Mouse (Mus musculus): ENCODE data around the gene Dnali1. TPM values are rescaled to one million over a fixed set of nuclear protein-coding genes. Genes with fewer than 3 reads are reported as not detected.

Gene Dnali1
- total RNA-seq, 2 experiments from 2014 or later: not detected

DNA sequence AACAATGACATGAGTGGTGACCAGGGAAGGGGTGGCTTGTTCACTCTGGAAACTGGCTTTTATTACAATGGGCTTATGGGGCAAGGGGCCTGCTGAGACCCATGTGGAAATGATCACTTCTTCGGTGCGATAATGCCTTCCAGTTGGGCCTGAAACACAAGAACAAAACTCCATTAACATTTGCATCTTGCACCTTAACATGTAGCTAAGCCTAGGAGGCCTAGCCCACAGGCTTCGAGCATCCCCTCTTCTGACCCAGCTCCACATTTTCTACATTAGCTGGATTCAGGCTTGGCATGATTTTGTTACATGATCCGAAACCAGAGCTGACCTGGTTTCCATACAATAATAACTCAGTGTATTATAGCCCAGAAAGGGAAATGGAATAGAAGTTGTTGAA lies 9.0 kb downstream of the Dnali1 start:
- intact Hi-C loops (cut with DNase I; ENCODE audit: low total_unique reads): loop anchor here (5.0 kb wide), 1 partner anchor 114 kb away; no protein-coding TSS in a partner anchor
- no peak for DNase-seq

DNA sequence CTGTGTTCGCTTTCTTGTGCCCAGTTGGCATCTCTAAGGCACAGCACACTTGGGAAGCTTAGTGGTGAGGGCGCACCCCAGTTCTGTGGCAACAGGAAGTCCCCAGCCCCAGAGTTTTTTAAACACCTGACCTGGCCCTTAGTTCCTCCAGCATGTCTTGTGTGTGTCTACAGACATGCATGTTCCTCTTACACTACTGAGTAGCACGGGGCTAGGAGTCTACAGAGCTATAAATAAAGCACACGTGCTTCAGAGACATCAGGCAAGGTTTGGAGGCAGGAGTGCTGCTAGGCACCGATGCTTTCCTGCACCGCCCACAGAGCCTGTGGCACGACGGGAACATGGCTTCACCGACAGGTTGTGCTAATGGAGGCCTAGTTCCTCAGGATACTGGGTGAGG lies 10.1 kb downstream of the Dnali1 start:
- DNase-seq: no peak
- intact Hi-C loops (cut with DNase I; ENCODE audit: low total_unique reads): loop anchor here (5.0 kb wide), 1 partner anchor 113 kb away; no protein-coding TSS in a partner anchor

DNA sequence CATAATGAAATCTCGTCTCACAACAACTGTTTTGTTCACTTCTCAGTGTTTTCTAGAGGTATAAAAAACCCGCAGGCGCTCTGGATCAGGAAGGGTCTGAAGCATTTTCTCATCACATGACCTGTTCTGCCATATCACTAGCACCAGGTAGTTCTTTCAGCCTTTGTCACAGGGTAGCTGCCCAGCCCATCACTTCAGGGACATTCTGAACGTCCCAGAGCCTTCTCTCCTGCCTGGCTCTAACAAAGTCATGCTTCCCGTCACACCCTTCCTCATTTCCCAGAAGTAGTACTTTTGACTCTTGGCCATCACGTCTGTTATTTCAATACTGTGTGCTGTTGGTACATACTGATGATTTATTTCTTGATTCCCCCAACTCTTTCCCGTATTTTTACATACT lies 21.0 kb downstream of the Dnali1 start:
- DNase-seq: no peak
- intact Hi-C loops (cut with DNase I; ENCODE audit: low total_unique reads): no loop called here

DNA sequence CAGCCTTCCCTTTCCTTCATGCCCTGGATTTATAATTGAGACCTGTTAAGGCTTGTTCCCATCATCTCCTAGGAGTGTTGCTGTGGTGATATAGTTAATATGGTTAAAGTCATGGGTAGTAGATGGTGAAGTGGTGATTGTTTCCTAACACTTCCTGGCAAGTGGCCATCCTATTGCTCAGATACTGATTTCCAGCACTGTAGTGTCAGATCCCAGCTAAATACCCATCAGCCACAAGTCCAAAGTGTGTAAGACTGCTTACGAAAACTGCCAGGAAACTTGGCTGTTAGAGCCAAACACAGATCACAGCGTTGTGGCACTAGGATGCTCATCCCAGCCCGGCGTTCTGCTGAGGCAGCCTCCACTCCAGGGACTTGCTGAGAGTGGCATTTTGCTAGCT lies 31.2 kb downstream of the Dnali1 start:
- no peak for DNase-seq
- intact Hi-C loops (cut with DNase I; ENCODE audit: low total_unique reads): no loop called here

DNA sequence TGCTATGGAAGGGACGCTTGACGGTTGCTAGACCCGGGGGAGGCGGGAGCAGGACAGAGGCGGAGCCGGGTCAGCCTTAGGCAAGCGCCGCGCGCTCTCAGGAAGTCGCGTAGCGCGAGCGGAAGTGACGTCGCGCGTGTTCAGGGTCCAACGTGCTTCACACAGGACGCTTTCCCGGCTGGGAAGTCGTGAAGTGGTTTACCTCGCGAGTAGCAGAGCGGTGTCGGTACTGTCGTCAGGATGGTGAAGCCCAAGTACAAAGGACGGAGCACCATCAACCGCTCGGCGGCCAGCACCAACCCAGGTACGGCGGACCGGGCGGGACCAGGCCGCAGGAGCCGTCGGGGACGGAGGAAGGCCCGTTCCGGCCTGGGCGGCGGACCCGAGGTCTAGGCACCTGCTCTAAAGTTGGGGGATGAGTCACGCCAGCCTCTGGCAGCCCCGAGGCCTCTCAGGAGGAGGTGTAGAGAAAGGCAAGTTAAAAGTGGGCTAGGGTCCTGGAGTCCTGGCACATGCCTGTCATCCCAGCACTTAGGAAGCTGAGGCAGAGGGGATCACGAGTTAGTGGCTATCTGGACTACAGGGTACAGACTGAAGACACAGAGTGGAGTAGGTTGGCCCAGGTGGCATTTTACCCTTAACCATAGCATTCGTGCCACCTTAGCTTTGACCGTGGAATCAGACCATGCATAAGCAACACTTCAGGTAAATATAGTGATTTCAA lies 35.5 kb downstream of the Dnali1 start:
- peak; percentile 94 for DNase-seq
- intact Hi-C loops (cut with DNase I; ENCODE audit: low total_unique reads): no loop called here

DNA sequence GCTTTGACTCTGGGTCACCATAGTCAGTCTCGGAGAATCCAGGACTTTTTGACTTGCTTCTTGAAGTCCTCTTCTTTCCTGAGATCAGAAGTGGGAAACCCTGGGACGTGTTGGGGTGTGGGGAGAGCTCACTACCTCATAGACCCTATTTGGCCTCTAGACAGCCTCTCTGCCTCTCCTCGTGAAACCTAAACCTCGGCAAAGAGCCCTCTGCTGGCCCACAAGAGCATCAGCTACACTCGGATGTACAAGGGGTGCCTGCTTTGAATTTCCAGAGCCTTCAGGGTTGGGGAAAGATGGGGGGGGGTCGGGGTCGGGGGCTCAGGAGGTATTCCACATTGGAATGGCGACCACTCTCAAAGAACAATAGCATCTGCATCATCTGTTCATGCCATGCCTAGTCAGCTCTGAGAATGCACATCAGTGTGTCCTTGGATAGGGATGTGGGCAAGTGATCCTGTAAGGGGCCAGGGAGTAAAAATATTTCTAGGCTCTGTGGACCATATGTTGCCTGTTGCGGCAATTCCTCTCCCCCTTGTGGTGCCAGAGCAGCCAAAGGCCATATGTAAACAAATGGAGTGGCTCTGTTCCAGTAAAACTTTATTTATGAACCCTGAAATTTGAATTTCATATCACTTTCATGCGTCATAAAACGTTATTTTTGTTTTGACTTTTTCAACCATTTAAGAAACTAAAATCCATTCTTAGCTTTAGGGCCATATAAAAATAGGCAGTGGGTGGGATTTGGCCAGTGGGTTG lies 44.5 kb downstream of the Dnali1 start:
- DNase-seq: no peak
- intact Hi-C loops (cut with DNase I; ENCODE audit: low total_unique reads): no loop called here

DNA sequence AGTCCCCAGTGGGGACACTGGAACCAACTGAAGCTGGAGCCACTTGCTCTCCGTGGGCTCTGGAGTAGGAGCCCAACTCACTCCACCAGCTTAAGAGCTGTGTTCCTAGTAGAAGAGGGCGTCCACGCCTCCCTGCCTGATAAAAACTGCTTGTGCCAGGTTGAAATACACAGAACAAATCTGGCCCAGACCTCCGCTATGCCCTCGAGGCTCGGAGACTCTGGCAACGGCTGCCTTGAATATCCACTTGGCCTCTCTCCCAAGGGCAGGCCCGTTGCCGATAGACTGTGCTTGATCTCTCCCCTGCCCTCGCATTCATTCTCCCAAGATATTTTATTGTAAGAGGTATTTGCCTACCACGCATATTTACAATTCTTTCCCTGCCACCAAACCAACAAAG lies 48.1 kb downstream of the Dnali1 start:
- no peak for DNase-seq
- intact Hi-C loops (cut with DNase I; ENCODE audit: low total_unique reads): no loop called here

DNA sequence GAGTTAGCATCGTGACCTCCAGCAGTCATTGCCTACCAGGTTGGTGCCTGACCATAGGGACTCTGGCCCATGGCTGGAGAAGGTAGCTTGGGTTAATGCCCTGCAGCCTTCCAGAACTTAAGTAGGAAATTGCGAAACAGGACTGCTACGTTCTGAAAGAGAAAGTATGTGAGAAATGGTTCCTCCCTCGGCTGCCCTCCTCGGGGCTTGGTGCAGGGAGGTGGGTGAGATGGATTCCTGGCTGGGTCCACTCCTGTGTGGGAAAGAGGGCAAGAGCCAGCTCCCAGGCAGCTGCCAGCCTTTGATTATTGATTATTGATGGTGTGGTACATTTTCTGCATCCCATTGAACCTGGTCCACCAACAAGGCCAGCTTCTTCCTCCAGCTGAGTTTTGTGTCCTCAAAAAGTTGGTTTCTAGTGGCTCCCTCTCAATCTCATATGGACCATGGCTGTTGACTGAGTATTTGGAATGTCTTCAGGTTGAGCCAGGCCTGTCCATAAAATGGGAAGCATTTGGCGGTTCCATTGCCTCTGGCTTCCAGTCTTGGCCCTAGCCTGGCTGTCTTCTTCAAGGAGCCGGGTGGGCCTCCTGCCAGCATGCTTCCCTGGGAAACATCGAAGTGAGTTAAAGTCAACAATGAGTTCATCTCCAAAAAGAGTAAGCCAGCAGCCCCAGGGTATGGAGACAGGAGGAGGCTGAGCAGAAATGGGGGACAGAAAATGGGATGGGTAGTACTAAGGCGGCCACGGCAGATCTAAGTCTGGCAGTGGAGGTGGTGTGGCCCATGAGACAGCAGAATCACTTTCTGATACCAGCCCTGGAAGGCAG lies 49.5 kb downstream of the Dnali1 start, which contains the start of gene Gnl2:
Gene Gnl2 (plus strand): TSS at position 780 of the 830 bp plus-strand sequence.
- peak; percentile 31 for DNase-seq

DNA sequence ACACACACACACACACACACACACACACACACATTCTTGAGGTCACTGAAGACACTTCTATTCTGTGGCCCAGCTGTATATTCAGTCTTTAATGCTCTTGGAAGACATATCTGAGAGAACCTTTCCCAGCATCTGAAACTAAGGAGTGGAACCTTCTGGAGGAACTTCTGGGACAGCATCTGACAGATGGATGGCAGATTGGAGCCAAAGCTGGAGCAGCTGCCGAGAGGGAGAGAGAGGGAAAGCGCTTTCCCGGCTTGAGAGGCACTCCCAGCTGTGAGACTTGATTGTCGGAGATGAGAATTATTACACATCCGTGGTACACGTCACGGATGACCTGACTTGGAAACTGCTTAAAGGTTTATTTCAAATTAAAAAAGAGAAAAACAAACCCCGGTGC lies 56.8 kb downstream of the Dnali1 start:
- no peak for DNase-seq
- intact Hi-C loops (cut with DNase I; ENCODE audit: low total_unique reads): no loop called here

More for the DNA sequence above, 49.5 kb downstream of the Dnali1 start, which contains the start of gene Gnl2:
- intact Hi-C loops (cut with DNase I; ENCODE audit: low total_unique reads): no loop called here

DNA sequence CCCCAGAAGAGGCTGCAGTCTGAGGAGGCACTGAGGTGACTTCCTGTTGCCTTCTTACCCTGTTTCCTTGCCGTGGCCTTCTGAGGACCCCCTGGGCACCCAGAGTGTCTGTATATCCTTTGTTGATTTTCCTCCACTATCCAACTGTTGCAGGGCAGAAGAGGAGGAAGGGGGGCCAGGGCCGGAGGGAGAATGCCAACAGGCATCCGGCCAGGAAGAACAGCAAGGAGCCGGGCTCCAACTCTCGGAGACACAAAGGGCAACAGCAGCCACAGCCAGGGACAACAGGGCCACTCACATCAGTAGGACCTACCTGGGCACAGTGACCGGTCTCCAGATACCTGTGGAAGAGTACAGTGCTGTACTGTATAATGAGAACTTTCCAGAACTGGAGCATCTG lies 57.3 kb downstream of the Dnali1 start:
- intact Hi-C loops (cut with DNase I; ENCODE audit: low total_unique reads): no loop called here
- DNase-seq: no peak

DNA sequence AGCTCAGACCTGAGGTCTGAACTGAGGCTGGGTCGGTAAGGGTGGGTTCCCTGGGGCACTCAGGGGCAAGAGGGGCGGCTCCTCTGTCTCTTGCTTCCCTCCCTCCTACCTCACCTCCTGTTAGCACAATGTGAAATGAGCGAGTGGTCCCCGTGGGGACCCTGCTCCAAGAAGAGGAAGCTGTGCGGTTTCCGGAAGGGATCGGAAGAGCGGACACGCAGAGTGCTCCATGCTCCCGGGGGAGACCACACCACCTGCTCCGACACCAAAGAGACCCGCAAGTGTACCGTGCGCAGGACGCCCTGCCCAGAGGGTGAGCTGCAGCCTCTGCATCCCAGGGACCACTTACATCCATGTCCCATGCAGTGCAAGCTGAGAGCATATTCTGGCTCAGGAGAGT lies 58.0 kb downstream of the Dnali1 start:
- no peak for DNase-seq
- intact Hi-C loops (cut with DNase I; ENCODE audit: low total_unique reads): no loop called here

Other genes with a start within 250 kb of the Dnali1 start
- gene Yrdc, start 215.0 kb downstream of the Dnali1 start, total RNA-seq (2021): 1 to 10 TPM; 7.9 to 8.4 TPM
- gene 1110065P20Rik, start 214.5 kb downstream of the Dnali1 start, total RNA-seq (2021): 10 to 100 TPM; 20.2 to 21.4 TPM
- under 1 TPM; 0.16 TPM for gene Maneal, start 203.5 kb downstream of the Dnali1 start, total RNA-seq (2021)
- not detected for gene Epha10, start 184.8 kb downstream of the Dnali1 start, total RNA-seq (2021)
- gene 9930104L06Rik, start 128.7 kb downstream of the Dnali1 start, total RNA-seq (2021): 1 to 10 TPM; 5.9 to 7.3 TPM
- 1 to 10 TPM; 3.8 to 4.0 TPM for gene Cdca8, start 126.4 kb downstream of the Dnali1 start, total RNA-seq (2021)
- gene Rspo1, start 79.3 kb downstream of the Dnali1 start, total RNA-seq (2021): under 1 TPM in 1 of 2 experiments, not detected in 1; 0.33 TPM
- gene Gnl2, start 49.1 kb downstream of the Dnali1 start, total RNA-seq (2021): 10 to 100 TPM; 27.2 to 29.3 TPM
- gene Snip1, start 969 bp upstream of the Dnali1 start, total RNA-seq (2021): 1 to 10 TPM; 5.6 to 5.8 TPM
- gene Meaf6, start 19.4 kb upstream of the Dnali1 start, total RNA-seq (2021): 10 to 100 TPM in 1 of 2 experiments, 1 to 10 TPM in 1; 8.4 to 10.1 TPM
- 1 to 10 TPM; 1.5 to 2.5 TPM for gene Zc3h12a, start 62.1 kb upstream of the Dnali1 start, total RNA-seq (2021)